Mouse (Mus musculus) midbrain, embryonic 16.5 days (tissue): Measurements from ENCODE around the gene Tmem131l. TPM values are rescaled to one million over a fixed set of nuclear protein-coding genes. Genes with fewer than 3 reads are reported as not detected.
A peak's percentile ranks its signal among the peaks of the same experiment; 100 is the strongest.

Experiments used
- ATAC-seq: fragments of 200-750 bp; cut with Nextera tagmentation; 2 replicates; pipeline ENCODE4 v1.8.0; 2017; ENCODE audit warnings: moderate TSS enrichment
- H3K27ac ChIP-seq: fragments of 300-500 bp; sonication (generic); 2 replicates; pipeline ENCODE4 v1.5.1; 2014; ENCODE audit warnings: mild to moderate bottlenecking, low read length, mixed read lengths
- H3K27me3 ChIP-seq: fragments of 300-500 bp; sonication (generic); 2 replicates; pipeline ENCODE4 v1.6.1; 2014; ENCODE audit warnings: low read depth, low read length, mixed read lengths; ENCODE audit not compliant: control insufficient read depth, insufficient read depth
- H3K36me3 ChIP-seq: fragments of 300-500 bp; sonication (generic); 2 replicates; pipeline ENCODE4 v1.6.1; 2014; ENCODE audit warnings: mild to moderate bottlenecking, low read length, moderate library complexity, mixed read lengths; ENCODE audit not compliant: control insufficient read depth, insufficient read depth
- H3K4me1 ChIP-seq: fragments of 300-500 bp; sonication (generic); 2 replicates; pipeline ENCODE4 v1.6.1; 2014; ENCODE audit warnings: mild to moderate bottlenecking, low read length, mixed read lengths; ENCODE audit not compliant: control insufficient read depth, insufficient read depth
- H3K4me2 ChIP-seq: fragments of 300-500 bp; sonication (generic); 2 replicates; pipeline ENCODE4 v1.6.1; 2014; ENCODE audit warnings: mild to moderate bottlenecking, low read length, mixed read lengths
- H3K4me3 ChIP-seq: fragments of 300-500 bp; sonication (generic); 2 replicates; pipeline ENCODE4 v1.5.1; 2014; ENCODE audit warnings: low read depth, mild to moderate bottlenecking, low read length, moderate library complexity, mixed read lengths
- H3K9ac ChIP-seq: fragments of 300-500 bp; sonication (generic); 2 replicates; pipeline ENCODE4 v1.6.1; 2014; ENCODE audit warnings: low read depth, low read length, mixed read lengths
- H3K9me3 ChIP-seq: fragments of 300-500 bp; sonication (generic); replicated peaks from 2 replicates; pipeline ENCODE4 v1.6.1; 2014; ENCODE audit warnings: mild to moderate bottlenecking, low read length, mixed read lengths; ENCODE audit not compliant: control insufficient read depth, poor library complexity, severe bottlenecking
- WGBS: fragments of 180-500 bp; shearing (Covaris S2); extraction: QIAGEN DNeasy Blood & Tissue Kit; methylation state at CpG from one replicate; pipeline ENCODE4 v1.1.7; 2014; 5-methylcytosine and 5-hydroxymethylcytosine counted together
- polyA plus RNA-seq: library from polyadenylated mRNA; unstranded; fragments of >200 nt; fragmentation: Nextera tagmentation; extraction: Ambion mirVana; gene quantifications from 2 replicates; pipeline ENCODE4 v1.2.1, GENCODE M21; 2015

Gene Tmem131l
- polyA plus RNA-seq, 1 experiment from 2014 or later = 53.8 TPM

- Histone ChIP-seq H3K9me3 (no peaks in the 10 kb centered on the region), H3K27me3 (no peaks in the 10 kb centered on the region), H3K27ac (no peak overlapping the region), H3K4me1 (peaks cover 29% of the 10 kb centered on the region), H3K4me3 (no peak overlapping the region), H3K4me2 (no peak overlapping the region), H3K36me3 (no peaks in the 10 kb centered on the region), H3K9ac (no peak overlapping the region)
- WGBS = 94% methylated on average over 8 of the region's 8 CpGs
- no peak for ATAC-seq
Observed at GRCm38 (mm10) chr3:83991691-83992524, 48.1 kb downstream of the Tmem131l start.

GRCm38 (mm10) chr3:83988214-83988613 is 51.8 kb downstream of the Tmem131l start:
- H3K9ac ChIP-seq = no peak overlapping the region
- H3K4me3 ChIP-seq = no peak overlapping the region
- H3K36me3 ChIP-seq = no peaks in the 10 kb centered on the region
- no peak for ATAC-seq
- no peaks in the 10 kb centered on the region for H3K27me3 ChIP-seq
- H3K9me3 ChIP-seq = no peaks in the 10 kb centered on the region
- WGBS = 21% methylated on average over 4 of the region's 4 CpGs
- peaks cover 25% of the 10 kb centered on the region for H3K4me1 ChIP-seq
- H3K27ac ChIP-seq = no peak overlapping the region
- H3K4me2 ChIP-seq = no peak overlapping the region

GRCm38 (mm10) chr3:83987533-83988112 is 52.4 kb downstream of the Tmem131l start:
- 78% methylated on average over 8 of the region's 8 CpGs for WGBS
- H3K27me3 ChIP-seq = no peaks in the 10 kb centered on the region

GRCm38 (mm10) chr3:83986740-83987139 is 53.2 kb downstream of the Tmem131l start:
- peaks cover 25% of the 10 kb centered on the region for H3K4me1 ChIP-seq
- H3K27me3 ChIP-seq = no peaks in the 10 kb centered on the region
- H3K9ac ChIP-seq = no peak overlapping the region
- H3K36me3 ChIP-seq = no peaks in the 10 kb centered on the region
- no peak overlapping the region for H3K4me3 ChIP-seq
- H3K27ac ChIP-seq = no peak overlapping the region
- no peak for ATAC-seq
- 70% methylated on average over 3 of the region's 3 CpGs for whole genome bisulfite sequencing
- no peak overlapping the region for H3K4me2 ChIP-seq
- no peaks in the 10 kb centered on the region for H3K9me3 ChIP-seq

More at GRCm38 (mm10) chr3:83987533-83988112, 52.4 kb downstream of the Tmem131l start:
- Histone ChIP-seq H3K36me3 (no peaks in the 10 kb centered on the region), H3K9me3 (no peaks in the 10 kb centered on the region), H3K4me1 (peaks cover 27% of the 10 kb centered on the region), H3K9ac (no peak overlapping the region), H3K4me2 (no peak overlapping the region), H3K27ac (no peak overlapping the region), H3K4me3 (no peak overlapping the region)
- ATAC-seq = no peak

- Histone ChIP-seq H3K9me3 (no peaks in the 10 kb centered on the region), H3K27me3 (no peaks in the 10 kb centered on the region), H3K27ac (no peak overlapping the region), H3K4me3 (no peak overlapping the region), H3K4me2 (no peak overlapping the region), H3K9ac (no peak overlapping the region), H3K4me1 (peaks cover 37% of the 10 kb centered on the region), H3K36me3 (no peaks in the 10 kb centered on the region)
- 41% methylated on average over 6 of the region's 6 CpGs for WGBS
- no peak for ATAC-seq
Observed at GRCm38 (mm10) chr3:83985426-83985825, 54.5 kb downstream of the Tmem131l start.

- Histone ChIP-seq H3K4me1 (peaks cover 47% of the 10 kb centered on the region), H3K4me2 (no peak overlapping the region), H3K9me3 (no peaks in the 10 kb centered on the region), H3K27ac (peak overlapping the region; percentile 0; the same call in 1 of the 2 replicates), H3K36me3 (no peaks in the 10 kb centered on the region), H3K27me3 (no peaks in the 10 kb centered on the region), H3K9ac (no peak overlapping the region), H3K4me3 (no peak overlapping the region)
- no peak for ATAC-seq
- WGBS = 22% methylated on average over 4 of the region's 4 CpGs
Observed at GRCm38 (mm10) chr3:83984379-83984778, 55.6 kb downstream of the Tmem131l start.

GRCm38 (mm10) chr3:83982821-83983220 is 57.2 kb downstream of the Tmem131l start:
- 26% methylated on average over 4 of the region's 4 CpGs for WGBS
- no peak for ATAC-seq
- Histone ChIP-seq H3K4me1 (peaks cover 59% of the 10 kb centered on the region), H3K4me3 (no peak overlapping the region), H3K27me3 (no peaks in the 10 kb centered on the region), H3K27ac (peak overlapping the region; percentile 24; the same call in 1 of the 2 replicates), H3K36me3 (no peaks in the 10 kb centered on the region), H3K4me2 (no peak overlapping the region), H3K9ac (no peak overlapping the region), H3K9me3 (no peaks in the 10 kb centered on the region)

- peaks cover 55% of the 10 kb centered on the region for H3K4me1 ChIP-seq
- 6% methylated on average over 6 of the region's 6 CpGs for WGBS
- H3K9ac ChIP-seq = peak overlapping the region; percentile 31; the same call in 1 of the 2 replicates
Observed at GRCm38 (mm10) chr3:83980231-83980872, 59.6 kb downstream of the Tmem131l start.

More at GRCm38 (mm10) chr3:83980231-83980872, 59.6 kb downstream of the Tmem131l start:
- Histone ChIP-seq H3K27me3 (no peaks in the 10 kb centered on the region), H3K9me3 (no peaks in the 10 kb centered on the region), H3K4me2 (peak overlapping the region; percentile 15; the same call in 1 of the 2 replicates), H3K4me3 (no peak overlapping the region), H3K36me3 (no peaks in the 10 kb centered on the region), H3K27ac (peak overlapping the region; percentile 86)
- peak; percentile 88 for ATAC-seq
